Mouse (Mus musculus) lung, embryonic 14.5 days (tissue): Measurements from ENCODE around the gene Gm266. TPM values are rescaled to one million over a fixed set of nuclear protein-coding genes. Genes with fewer than 3 reads are reported as not detected.
A peak's percentile ranks its signal among the peaks of the same experiment; 100 is the strongest.

Experiments used
- ATAC-seq: fragments of 200-750 bp; cut with Nextera tagmentation; 2 replicates; pipeline ENCODE4 v1.8.0; 2017; ENCODE audit warnings: mild to moderate bottlenecking, moderate TSS enrichment, moderate library complexity; ENCODE audit not compliant: insufficient read depth
- DNase-seq: peaks from one replicate; pipeline ENCODE4 v3.0.0-alpha.2; 2015
- H3K27ac ChIP-seq: fragments of 300-500 bp; sonication (generic); 2 replicates; pipeline ENCODE4 v1.5.1; 2014; ENCODE audit warnings: low read depth, mild to moderate bottlenecking, moderate library complexity
- H3K27me3 ChIP-seq: fragments of 300-500 bp; sonication (generic); 2 replicates; pipeline ENCODE4 v1.6.1; 2014; ENCODE audit warnings: low read length, control low read depth; ENCODE audit not compliant: insufficient read depth
- H3K36me3 ChIP-seq: fragments of 300-500 bp; sonication (generic); 2 replicates; pipeline ENCODE4 v1.6.1; 2014; ENCODE audit warnings: control low read depth; ENCODE audit not compliant: insufficient read depth
- H3K4me1 ChIP-seq: fragments of 300-500 bp; sonication (generic); 2 replicates; pipeline ENCODE4 v1.6.1; 2014; ENCODE audit warnings: antibody characterized with exemption, control low read depth; ENCODE audit not compliant: insufficient read depth
- H3K4me2 ChIP-seq: fragments of 300-500 bp; sonication (generic); 2 replicates; pipeline ENCODE4 v1.6.1; 2014; ENCODE audit warnings: mild to moderate bottlenecking
- H3K4me3 ChIP-seq: fragments of 300-500 bp; sonication (generic); 2 replicates; pipeline ENCODE4 v1.5.1; 2014; ENCODE audit warnings: low read depth, low read length
- H3K9ac ChIP-seq: fragments of 300-500 bp; sonication (generic); 2 replicates; pipeline ENCODE4 v1.6.1; 2014
- H3K9me3 ChIP-seq: fragments of 300-500 bp; sonication (generic); 2 replicates; pipeline ENCODE4 v1.6.1; 2016; ENCODE audit warnings: low read depth, low read length, control low read depth
- CTCF ChIP-seq: IDR thresholded peaks from 2 replicates; pipeline ENCODE4 v1.5.1; 2016; ENCODE audit warnings: antibody characterized with exemption, low read depth
- WGBS: fragments of 180-500 bp; shearing (Covaris S2); extraction: QIAGEN DNeasy Blood & Tissue Kit; methylation state at CpG from one replicate; pipeline ENCODE4 v1.1.7; 2014; 5-methylcytosine and 5-hydroxymethylcytosine counted together
- polyA plus RNA-seq: library from polyadenylated mRNA; unstranded; fragments of >200 nt; fragmentation: Nextera tagmentation; extraction: Ambion mirVana; gene quantifications from 2 replicates; pipeline ENCODE4 v1.2.1, GENCODE M21; 2014

Gene Gm266
- polyA plus RNA-seq, 1 experiment from 2014 or later: 10.8 TPM

DNA sequence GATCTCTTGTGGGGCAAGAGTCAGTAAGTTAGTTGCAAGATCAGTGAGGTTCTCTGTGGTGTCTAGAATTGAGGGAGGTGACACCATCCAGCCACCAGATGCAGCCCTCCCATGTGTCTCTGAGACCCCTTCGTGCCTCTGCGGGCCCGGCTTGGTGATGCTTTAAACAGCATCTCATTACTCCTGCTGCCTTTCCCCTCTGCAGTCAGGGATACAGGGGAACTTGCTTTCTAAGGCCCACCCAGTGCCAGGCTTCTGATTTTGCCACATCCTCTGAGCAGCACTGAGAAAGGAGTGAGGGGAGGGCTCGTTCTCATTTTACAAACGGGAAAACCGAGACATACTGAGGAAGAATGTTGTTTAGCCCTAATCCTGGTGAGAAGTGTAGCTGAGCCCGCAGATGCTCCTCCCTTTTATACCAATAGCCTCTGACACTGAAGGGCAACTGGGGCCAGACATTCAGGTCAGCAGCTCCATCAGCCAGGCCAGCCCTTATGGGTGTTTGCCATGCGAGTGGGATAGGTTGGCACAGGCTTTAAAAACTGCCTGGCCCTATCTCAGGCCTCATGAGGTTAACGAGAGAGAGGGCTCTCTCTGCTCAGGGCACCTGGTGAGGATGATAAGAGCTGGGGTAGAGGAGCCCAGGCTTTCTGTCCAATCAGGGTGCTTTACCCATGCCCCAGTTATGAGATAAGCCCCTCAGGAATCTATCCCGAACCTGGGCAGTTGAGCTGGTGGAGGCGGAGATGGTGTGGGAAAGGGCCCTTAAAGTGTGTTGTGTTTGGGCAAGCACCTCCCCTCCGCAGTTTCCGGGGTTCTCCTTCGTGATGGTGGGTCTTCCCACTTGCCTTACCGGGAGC lies 42.4 kb downstream of the Gm266 start:
- DNase-seq (no peak), ATAC-seq (peak; percentile 18; the same call in 1 of the 2 replicates)
- H3K9ac ChIP-seq: peak overlapping the region; percentile 44
- H3K9me3 ChIP-seq: no peaks in the 10 kb centered on the region
- peak overlapping the region; percentile 84 for H3K4me2 ChIP-seq
- peak overlapping the region; percentile 47 for H3K4me3 ChIP-seq
- peaks cover 3% of the 10 kb centered on the region; the same call in 1 of the 2 replicates for H3K4me1 ChIP-seq
- 21% methylated on average over 15 of the region's 15 CpGs for WGBS
- no peak for TF ChIP-seq CTCF
- peak overlapping the region; percentile 38; the same call in 1 of the 2 replicates for H3K27ac ChIP-seq
- H3K36me3 ChIP-seq: no peaks in the 10 kb centered on the region
- peaks cover 69% of the 10 kb centered on the region for H3K27me3 ChIP-seq

DNA sequence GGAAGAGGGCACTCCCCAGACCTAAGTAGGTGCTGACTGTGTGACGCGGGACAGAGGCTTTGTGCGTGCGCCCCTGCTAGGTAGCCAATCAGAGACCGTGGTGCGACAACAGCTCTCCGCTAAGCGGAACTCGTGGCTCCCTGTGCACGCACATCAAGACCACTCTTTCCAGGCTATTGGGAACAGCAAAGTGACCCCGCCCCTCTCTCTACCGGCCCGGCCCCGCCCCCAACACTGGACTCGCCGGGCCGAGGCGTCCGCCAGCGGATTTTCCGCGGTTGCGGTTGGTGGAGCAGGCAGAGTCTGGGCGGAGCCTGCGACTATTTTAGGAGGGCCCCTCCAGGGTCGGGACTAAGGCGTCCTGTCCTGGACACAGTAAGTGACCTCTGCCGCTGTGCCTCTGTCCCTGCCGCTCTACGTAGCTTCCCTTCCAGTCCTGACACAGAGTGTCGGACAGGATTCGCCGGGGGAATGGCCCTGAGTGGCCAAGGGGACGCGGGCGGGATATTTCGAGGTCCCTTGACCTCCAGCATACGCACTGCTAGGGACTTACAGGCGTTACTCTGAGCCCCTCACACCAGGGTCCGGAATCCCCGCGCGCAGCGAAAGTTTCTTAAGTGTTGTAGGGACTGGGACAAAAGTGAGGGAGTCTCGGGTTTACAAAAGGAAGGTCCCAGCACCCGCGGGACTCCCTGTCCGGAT lies 43.2 kb downstream of the Gm266 start, which contains the start of gene Tnfaip2:
Gene Tnfaip2, plus strand, starts transcription at position 161 of the 702 bp plus-strand sequence.
- WGBS: 1% methylated on average over 48 of the region's 48 CpGs

DNA sequence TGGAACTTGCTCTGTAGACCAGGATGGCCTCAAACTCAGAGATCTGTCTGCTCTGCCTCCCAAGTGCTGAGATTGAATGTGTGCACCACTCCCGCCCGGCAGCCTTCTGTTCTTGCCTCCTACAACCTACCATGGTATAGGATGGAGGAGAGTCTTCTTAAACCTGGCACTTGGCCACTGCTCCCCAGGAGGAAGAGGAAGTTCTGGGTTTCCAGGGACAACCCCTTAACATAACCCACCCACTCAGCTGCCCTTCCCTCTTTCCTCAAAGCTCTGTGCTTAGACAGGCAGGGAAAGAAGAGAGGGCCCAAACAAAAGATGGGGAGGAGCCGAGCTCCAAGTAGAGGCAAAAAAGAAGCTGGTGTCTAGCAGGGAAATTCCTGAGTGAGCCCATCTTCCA lies 44.1 kb downstream of the Gm266 start:
- Histone ChIP-seq H3K4me3 (no peak overlapping the region), H3K9ac (no peak overlapping the region), H3K27ac (no peak overlapping the region), H3K4me1 (peaks cover 3% of the 10 kb centered on the region; the same call in 1 of the 2 replicates), H3K9me3 (no peaks in the 10 kb centered on the region), H3K27me3 (peaks cover 51% of the 10 kb centered on the region), H3K4me2 (no peak overlapping the region; the same call in 1 of the 2 replicates), H3K36me3 (no peaks in the 10 kb centered on the region)
- ATAC-seq: no peak
- DNase-seq: no peak
- 67% methylated on average over 3 of the region's 3 CpGs for WGBS
- no peak for TF ChIP-seq CTCF

More for the DNA sequence above, 43.2 kb downstream of the Gm266 start, which contains the start of gene Tnfaip2:
- no peak for TF ChIP-seq CTCF
- Histone ChIP-seq H3K4me2 (peak within 1 kb of the TSS; percentile 84), H3K4me1 (peaks cover 3% of the 10 kb centered on the region; the same call in 1 of the 2 replicates), H3K36me3 (no peaks in the 10 kb centered on the region), H3K4me3 (peak within 1 kb of the TSS; percentile 47), H3K9me3 (no peaks in the 10 kb centered on the region), H3K27me3 (peaks cover 61% of the 10 kb centered on the region), H3K9ac (peak within 1 kb of the TSS; percentile 44), H3K27ac (peak within 1 kb of the TSS; percentile 38; the same call in 1 of the 2 replicates)
- DNase-seq (peak; percentile 86), ATAC-seq (peak; percentile 87)

DNA sequence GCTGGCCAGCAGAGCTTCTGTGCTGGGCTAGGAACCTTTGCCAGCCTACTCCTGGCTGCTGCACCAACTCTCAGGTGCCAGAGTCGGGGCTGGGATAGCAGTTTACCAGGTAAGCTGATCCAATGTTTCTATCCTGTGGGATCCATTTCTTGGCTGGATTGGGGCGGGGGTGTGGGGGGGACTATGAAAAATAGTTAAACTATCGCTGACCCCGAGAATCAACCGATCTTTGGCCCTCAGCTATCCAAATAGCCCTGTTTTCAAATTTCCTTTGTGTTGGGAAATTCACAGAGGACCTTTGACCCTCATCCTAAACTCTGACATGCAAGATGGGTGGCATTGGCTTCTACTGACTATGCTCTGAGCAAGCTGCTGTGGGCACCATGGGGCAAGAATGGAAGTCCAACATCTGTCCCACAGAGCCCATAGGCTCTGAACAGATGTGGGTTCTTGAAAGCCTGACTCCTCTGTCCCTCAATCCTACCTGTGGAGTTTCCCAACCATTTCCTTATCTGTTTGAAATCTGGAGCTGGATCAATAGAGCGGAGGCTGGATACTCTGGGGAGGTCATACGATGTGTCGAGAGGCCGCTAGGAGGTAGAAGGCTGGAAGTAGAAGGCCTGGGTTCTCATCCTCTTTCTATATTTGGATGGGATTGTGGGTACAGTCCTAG lies 44.8 kb downstream of the Gm266 start:
- H3K4me1 ChIP-seq: peaks cover 3% of the 10 kb centered on the region; the same call in 1 of the 2 replicates
- no peaks in the 10 kb centered on the region for H3K36me3 ChIP-seq
- H3K4me2 ChIP-seq: no peak overlapping the region
- no peak for TF ChIP-seq CTCF
- no peak overlapping the region for H3K27ac ChIP-seq
- H3K9me3 ChIP-seq: no peaks in the 10 kb centered on the region
- DNase-seq (no peak), ATAC-seq (no peak)
- WGBS: 88% methylated on average over 9 of the region's 9 CpGs
- H3K27me3 ChIP-seq: peaks cover 44% of the 10 kb centered on the region
- H3K9ac ChIP-seq: no peak overlapping the region
- H3K4me3 ChIP-seq: no peak overlapping the region

DNA sequence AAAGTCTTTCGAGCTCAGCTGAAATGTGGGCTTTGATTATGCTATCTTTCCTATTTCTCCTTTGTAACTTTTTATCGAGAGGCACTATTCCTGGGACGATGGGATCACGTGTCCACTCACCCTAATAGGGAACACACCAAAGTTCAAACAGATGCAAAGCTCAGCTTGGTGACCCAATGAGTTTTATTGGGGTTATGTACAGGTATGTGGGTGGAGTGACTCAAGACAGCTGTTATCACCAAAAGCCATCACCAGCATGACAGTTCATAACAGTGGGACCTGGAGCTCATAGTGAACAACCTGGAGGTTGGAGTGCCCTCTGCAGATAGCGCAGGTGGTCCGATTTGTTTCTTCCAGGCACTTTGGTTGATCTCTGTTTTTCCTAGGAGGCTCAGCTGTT lies 46.8 kb downstream of the Gm266 start:
- ATAC-seq (no peak), DNase-seq (no peak)
- Histone ChIP-seq H3K27ac (no peak overlapping the region), H3K9ac (no peak overlapping the region), H3K27me3 (peaks cover 25% of the 10 kb centered on the region), H3K9me3 (no peaks in the 10 kb centered on the region), H3K4me2 (no peak overlapping the region), H3K4me3 (no peak overlapping the region), H3K36me3 (no peaks in the 10 kb centered on the region), H3K4me1 (peaks cover 3% of the 10 kb centered on the region; the same call in 1 of the 2 replicates)
- 79% methylated on average over 6 of the region's 6 CpGs for WGBS
- no peak for TF ChIP-seq CTCF

DNA sequence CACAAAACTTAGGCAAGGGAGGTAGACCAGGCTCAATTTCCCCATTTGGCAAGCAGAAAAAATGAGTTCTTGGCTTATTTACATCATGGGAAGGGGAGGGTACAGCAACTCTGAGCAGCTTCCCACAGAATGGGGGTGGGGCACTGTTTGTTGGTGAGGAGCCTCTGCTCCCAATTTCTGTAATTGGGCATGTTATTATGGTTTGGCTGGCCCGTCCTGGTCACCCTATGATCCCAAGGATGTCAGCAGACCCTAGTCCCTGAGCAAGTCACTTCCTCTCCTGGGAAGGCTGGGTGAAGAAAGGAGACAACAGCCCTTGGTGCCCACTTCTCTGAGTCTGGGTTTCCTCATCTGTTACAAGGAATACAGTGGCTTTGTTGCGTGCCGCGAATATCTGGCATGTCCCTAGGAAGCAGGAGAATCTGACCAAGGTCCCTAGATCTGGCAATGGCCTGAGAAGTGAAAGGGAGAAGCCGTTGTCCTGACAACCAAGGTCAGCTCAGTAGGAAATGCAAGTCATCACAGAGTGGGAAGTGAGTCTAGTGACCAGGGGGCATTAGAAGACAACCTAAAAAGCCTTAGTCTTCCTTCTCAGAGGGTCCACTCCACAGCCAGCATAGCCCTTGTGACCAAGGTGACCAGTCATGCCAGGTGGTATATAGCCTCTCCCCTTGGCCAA lies 48.3 kb downstream of the Gm266 start:
- Histone ChIP-seq H3K4me1 (peaks cover 3% of the 10 kb centered on the region; the same call in 1 of the 2 replicates), H3K4me2 (no peak overlapping the region), H3K36me3 (no peaks in the 10 kb centered on the region), H3K4me3 (no peak overlapping the region), H3K27ac (no peak overlapping the region), H3K27me3 (peaks cover 10% of the 10 kb centered on the region), H3K9me3 (no peaks in the 10 kb centered on the region), H3K9ac (no peak overlapping the region)
- no peak for ATAC-seq
- no peak for TF ChIP-seq CTCF
- WGBS: 63% methylated on average over 5 of the region's 5 CpGs
- no peak for DNase-seq
